Mouse (Mus musculus) monocyte, adult 5-6 weeks (primary cell): ENCODE data around the gene Shd. TPM values are rescaled to one million over a fixed set of nuclear protein-coding genes. Genes with fewer than 3 reads are reported as not detected.

Source experiments
- ATAC-seq: fragments of 153-309, 156-312 bp; replicated peaks from 2 replicates; pipeline ENCODE4 v1.8.0; 2017; ENCODE audit warnings: mild to moderate bottlenecking; ENCODE audit not compliant: low TSS enrichment, insufficient number of reproducible peaks, severe bottlenecking, poor library complexity, low FRiP score
- total RNA-seq: library from RNA; stranded (forward); fragments of 200-1000, 200-491, 200-594 nt; gene quantifications from 3 replicates; pipeline ENCODE4 v1.2.3, GENCODE M21; 2017

Shd gene
- total RNA-seq, 1 experiment from 2014 or later = not detected

DNA sequence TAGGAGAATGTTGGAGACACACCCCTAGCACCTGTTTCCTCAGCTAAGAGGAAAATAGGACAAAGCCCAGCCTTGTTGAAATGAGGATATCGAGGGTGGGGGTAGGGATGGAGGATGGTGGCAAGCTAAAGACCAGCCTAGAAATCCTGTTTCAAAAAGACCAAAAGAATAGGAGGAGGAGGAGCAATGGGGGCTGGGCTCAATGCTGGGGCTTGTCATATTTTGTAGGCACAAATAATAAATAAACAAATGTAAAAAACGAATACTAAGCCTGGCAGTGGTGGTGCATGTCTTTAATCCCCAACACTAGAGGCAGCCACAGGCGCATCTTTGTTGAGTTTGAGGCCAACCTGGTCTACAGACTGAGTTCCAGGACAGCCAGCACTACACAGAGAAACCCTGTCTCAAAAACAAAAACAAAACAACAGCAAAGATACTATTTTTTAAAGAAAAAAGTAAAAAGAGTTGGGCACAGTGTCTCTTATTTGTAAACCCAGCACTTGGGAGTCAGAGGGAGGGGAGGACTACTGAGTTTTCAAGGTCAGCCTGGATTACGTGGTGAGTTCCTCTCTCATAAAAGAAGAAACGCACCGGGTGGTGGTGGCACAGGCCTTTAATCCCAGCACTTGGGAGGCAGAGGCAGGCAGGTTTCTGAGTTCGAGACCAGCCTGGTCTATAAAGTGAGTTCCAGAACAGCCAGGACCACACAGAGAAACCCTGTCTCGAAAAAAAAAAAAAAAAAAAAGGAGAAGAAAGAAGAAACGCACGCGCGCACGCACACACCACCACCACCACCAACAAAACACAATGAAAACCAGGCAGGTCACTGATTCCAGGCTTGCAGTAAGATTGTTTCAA lies 12.3 kb upstream of the Shd start:
- ATAC-seq = no peak

DNA sequence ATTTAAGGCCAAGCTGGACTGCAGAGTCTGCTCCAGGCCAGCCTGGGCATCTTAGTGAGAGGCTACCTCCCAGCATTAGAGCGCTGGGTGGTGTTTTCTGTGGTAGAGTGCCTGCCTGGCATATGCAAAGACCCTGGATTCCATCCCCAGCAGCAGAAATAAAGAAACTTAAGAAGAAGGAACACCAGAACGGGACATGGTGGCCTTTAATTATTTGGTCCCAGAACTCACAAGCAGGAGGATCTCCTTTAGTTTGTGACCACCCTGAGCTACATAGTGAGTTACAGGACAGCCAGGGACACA lies 11.7 kb upstream of the Shd start:
- no peak for ATAC-seq

DNA sequence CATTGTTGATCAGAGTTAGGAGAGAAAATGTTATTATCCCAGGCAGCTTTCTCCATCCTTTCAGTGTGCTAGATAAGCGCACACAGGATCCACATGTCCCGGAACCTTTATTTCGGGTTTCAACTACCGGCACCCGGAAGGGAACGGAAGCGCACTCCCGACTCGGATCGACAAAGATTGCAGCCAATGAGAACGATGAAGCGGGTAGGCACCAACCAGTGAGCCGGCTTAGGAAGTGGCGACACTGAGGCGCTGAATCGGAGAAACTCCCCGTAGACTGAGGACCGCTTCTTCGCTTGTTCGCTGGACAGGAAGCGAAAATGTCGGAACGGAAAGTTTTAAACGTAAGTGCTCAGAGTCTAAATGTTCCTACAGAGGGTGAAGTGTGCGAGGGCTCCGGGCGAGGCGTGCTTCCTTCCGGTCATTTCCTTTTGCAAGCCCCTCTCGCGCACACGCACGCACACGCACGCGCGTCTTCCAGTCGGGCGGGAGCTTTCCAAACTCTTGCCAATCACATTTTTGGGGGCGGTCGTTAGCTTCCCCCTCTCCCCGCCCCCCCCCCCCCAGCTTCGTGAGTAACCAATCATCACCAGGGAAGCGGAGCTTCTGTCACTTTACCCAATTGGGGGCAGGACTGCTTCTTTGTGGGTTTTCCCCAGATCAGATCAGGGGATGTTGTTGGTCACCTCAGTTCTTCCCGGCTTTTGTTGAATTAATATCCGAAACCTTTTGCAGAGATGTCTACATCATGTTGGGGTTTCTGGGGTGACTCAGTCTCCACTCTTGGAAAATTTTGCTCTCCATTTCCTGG lies 11.1 kb upstream of the Shd start, which contains the start of gene Yju2:
Gene Yju2, plus strand, starts transcription at position 182 of the 811 bp plus-strand sequence.
- ATAC-seq = peak; percentile 84

DNA sequence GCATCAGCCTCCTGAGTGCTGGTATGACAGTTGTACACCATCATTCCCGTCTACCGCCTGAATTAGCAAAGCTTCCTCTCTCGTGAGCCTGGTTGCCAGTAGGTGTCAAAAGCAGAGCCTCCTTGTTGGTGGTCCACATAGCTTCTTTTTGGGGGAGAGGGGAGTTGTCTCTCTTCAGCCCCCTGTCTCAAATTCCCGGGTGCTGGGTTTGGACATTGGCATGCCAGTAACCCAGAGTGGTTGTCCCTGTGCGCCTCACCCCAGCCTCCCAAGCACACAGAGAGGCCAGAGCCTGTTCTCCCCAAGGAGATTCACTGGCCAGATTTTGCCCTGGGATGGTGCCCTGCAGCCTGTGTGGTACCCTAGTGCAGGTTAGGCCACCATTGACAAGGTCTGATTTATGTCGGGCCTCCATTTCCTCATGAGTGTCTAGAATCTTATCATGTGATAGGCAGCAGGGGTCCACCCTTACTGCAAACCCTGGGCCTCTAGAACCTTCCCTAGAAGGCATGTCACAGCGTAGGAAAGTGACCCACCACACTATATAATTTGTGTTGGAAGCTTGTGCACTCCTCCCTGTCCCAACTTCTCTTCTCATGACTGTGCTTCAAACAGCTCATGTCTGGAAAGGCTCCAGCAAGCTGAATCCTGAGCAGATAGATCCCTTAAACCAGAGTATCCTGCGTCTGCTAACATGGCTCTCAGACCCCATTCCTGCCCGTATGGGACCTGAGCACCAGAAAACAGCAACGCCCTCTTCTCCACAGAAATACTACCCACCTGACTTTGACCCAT lies 10.1 kb upstream of the Shd start:
- ATAC-seq = no peak

DNA sequence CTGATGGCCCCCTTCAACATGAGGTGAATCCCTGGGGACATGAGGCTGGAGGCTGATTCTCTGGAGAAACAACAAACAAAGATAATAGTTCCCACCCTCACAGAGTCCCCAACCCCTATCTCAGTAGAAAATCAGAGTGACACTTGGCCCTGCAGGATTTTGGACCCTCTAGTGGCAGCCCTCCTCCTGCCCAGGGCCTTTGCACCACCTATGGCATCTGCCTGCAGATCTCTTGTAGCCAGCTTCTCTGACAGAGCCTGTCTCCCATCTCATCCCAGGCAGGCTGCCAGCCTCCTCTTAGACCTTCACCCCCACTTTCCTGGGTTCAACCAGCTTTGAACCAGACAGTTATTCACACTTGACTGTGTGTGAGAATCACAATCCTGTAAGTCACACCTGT lies 9.5 kb upstream of the Shd start:
- ATAC-seq = no peak

DNA sequence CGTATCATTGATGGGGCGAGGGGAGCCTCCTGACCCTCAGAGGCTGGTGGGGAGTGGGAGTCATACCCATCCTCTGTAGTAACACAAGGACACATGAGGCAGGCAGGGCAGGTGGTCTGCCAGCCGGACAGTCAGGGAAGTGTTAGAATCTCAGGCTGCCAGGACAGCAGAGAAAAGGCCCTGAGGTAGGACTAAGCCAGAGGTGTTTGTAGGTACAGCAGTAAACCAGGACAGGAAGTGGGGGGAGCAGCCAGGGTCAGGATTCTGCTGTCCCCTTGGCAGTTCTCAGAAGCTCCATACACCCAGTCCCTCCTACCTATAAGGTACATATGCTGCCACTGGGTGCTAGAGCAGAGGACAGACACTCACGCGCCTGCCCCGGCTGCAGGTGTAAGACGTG lies 8.6 kb upstream of the Shd start:
- no peak for ATAC-seq

DNA sequence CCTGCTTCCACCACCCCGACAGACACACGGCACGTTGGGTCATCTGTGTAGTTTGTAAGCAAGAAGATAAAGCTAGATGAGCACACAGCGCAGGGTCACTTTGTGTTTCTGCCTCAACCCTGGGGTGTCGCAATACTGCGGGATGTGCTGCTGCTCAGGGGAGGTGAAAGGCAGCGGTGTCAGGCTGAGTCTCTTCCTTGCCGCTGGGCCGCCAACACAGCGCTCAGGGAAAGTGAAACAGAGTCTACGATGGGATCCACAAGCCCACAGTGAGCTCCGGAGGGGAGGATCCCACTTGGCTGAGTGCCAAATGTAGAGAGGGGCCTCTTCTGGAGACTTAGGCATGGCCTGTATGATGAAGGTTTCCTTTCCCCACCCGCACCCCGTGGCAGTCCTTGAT lies 7.1 kb upstream of the Shd start:
- ATAC-seq = no peak

DNA sequence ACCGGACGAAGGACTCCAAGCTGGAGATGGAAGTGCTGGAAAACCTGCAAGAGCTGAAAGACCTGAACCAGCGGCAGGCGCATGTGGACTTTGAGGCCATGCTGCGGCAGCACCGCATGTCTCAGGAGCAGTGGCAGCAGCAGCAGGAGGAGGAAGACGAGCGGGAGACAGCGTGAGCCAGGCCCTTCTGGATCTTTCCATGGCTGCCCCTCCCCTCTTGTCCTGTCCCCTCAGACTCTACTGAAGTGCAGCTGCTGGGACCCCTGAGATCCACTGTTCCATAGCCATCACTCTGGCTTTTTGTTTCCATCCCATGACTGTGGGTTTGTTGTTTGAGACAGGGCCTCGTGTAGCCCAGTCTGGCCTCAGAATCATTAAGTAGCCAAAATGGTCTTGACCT lies 5.8 kb upstream of the Shd start:
- no peak for ATAC-seq

DNA sequence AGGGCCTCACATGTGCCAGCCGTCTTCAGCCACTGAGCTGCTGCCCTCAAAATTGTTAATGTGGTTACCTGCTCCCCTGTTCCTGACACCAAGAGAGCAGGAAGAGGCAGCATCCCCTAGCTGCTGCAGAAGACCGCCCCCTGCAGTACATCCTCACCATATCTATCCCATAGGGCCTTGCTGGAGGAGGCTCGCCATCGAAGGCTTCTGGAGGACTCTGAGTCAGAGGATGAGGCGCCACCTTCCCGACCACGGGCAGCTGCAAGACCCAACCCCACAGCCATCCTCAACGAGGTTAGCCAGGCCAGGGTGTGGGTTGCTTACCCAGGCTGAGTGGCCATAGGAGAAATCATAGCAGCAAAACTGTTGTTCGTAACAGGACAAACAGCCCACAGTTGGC lies 5.3 kb upstream of the Shd start:
- no peak for ATAC-seq

DNA sequence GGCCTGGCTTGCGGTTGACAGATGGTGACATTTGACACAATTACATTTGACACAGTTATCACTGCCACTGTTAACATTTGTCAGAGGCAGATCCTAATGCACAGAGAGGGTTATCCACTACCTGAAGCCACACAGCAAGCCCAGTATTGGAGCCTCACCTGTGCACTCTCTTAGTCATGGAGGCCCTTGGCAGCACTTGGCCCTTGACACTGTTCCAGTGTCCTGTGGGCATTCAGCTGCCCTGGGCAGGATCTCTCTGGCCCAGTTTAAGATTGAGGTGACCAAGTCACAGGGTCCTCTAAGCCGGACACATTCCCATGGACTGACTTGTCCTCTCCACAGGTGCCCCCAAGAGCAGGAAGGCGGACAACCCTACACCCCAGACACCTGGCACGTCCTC lies 3.1 kb upstream of the Shd start:
- ATAC-seq = no peak

DNA sequence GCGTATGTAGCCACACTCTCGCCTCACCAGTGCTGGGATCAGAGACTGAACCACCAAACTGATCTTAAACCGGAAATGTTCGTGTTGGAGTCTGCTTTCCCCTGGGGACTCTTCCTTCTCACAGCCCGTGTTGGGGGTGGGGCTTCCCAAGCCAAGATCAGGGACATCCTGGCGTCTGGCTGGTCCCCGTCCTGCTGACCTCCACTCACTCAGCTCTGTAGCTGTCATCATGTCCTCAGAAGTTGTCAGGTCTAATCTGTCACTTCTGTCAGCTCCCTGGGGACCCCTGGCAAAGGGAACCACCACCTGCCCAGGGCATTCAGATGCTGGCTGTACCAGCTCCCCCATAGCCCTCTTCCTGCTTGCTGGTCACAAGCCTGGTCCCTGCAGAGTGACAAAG lies 2.1 kb upstream of the Shd start:
- ATAC-seq = no peak

DNA sequence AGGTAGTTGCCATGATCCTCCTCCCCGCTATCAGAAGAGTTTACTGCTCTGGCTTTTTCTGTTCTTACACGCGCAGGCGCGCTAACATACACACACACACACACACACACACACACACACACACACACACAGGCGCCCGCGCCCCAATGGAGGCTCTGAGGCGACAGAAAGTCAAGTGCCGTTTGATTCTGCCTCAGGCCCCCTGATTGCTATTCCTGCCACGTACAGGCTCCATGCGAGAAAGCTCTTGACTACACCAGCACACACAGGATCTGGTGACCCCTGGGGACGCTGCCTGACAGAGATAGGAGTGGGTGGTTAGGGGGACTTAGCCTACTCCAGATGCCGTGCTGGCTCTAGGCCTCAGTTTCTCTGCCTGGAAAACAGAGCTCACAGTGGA lies 707 bp upstream of the Shd start:
- no peak for ATAC-seq

DNA sequence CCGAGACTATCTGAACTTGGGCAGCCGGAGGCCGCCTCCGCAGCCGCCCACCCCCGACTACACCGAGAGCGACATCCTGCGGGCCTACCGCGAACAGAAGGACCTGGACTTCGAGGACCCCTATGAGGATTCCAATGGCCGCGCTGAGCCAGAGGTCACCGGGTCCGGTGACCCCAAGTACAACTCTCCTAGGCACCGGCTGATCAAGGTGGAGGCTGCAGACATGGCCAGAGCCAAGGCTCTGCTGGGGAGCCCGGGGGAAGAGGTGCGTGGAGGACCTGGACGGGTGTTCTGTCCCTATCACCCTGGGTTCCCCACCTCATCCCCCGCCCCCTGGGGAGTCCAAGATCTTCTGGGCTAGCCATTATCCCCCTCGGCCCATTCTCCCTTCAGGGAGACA lies 1.2 kb downstream of the Shd start:
- ATAC-seq = no peak

DNA sequence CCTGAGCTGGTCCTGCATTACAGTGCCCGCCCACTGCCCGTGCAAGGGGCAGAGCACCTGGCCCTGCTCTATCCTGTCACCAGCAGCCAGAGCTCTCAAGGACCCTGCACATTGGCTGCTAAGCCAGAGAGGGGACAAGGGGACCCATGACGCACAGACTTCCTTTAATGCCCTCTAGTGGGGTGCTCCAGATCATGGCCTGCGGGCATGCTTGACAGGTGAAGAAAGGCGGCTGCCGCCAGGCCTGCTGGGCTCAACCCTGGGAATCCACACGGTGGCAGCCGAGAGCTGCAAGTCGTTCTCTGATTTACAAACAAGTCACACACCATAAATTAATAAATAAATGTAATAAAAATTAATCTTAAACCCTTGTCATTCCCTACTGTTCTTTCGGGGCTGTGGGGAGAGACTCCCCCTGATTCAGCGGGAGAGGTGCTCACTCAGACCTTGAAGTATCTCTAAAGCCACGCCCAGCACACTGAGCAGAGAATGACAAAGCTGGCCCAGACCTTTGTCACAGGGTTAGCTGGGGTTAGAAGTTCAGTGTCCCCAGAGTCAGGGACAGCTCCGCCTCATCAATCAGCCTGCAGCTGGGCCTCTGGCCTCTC lies 6.1 kb downstream of the Shd start:
- ATAC-seq = peak; percentile 69; the same call in 1 of the 2 replicates

DNA sequence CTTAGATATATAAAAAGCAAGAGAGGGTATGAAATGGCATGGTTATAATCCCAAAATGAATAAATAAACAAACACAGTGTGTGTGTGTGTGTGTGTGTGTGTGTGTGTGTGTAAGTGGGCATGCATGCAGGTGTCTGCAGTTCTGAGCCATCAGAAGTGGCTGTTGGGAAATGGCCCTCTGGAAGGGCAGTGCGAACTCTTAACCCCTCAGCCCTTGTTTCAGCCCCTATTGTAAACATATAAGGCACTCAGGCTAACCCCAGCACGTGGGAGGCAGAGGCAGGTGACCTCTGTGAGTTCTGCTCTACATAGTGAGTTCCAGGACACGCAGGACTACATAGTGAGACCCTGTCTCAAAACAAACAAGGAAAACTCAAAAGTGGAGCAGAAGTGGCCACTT lies 7.0 kb downstream of the Shd start:
- ATAC-seq = no peak

DNA sequence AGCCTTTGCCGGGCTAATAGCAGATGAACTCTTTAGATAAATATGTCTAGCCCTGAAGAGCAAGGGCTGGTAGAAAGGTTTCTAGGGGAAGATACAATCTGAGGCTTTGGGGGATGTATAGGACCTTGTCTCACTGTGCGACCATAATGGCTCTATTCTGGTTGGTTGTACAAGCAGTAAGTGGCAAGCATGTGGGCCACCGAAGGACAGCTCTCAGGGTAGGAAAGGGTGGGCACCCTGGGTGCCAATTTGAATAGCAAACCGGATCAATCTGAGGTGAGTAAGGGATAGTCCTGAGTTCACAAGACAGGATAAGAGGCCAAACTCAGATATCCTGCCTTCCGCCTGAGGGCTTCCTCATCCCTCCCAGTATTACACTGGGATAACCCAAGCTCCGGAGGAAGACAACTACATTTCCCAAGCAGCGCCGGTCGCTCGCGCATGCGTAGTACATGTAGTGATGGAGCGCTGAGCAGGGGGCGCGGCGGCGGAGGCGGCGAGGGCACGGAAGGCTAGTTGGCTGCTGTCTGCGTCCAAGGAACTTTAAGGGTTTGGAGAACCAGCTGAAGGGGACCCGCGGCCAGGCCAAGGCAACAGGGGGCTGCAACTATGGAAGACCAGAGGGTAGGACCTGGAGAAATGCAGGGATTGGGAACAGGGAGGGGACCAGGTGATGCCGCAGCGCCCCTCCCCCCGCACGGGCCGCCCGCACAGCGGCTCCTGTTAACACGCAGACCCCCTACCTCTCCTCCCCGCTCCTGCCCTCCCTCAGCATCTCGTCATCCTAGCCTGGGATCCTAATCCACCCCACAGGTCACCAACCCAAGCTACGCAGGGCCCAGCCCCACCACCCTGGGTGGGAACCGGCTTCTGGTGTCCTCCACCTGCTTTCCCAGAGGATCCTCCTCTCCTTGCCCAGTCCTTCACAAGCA lies 16.0 kb downstream of the Shd start, which contains the start of gene Fsd1:
Gene Fsd1, plus strand, starts transcription at position 480 of the 932 bp plus-strand sequence.
- no peak for ATAC-seq

DNA sequence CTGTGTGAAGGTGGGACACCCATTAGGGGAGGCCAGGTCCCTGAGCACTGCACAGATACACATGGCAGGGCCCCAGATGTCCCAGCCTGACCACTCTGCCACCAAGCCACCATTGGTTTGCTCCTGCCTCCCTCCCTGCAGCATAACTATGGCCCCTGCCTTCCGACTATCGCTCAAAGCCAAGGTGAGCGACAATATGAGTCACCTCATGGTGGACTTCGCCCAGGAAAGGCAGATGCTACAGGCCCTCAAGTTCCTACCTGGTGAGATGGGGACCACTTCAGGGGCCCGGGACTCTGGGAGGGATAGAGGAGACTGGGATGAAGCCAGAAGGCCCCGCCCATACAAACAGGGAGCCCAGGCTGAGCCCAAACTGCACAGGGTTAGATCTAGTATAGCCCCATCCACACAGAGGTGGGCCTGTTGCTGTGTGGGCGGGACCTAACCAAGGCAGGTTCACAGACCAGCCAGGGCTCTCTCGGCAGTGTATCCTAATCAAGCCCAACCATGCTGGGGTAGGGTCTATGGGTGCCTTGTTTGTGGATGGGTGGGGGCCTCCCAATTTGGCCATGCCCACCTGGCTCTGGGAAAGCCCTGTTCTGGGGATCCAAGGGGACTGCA lies 20.1 kb downstream of the Shd start:
- no peak for ATAC-seq

DNA sequence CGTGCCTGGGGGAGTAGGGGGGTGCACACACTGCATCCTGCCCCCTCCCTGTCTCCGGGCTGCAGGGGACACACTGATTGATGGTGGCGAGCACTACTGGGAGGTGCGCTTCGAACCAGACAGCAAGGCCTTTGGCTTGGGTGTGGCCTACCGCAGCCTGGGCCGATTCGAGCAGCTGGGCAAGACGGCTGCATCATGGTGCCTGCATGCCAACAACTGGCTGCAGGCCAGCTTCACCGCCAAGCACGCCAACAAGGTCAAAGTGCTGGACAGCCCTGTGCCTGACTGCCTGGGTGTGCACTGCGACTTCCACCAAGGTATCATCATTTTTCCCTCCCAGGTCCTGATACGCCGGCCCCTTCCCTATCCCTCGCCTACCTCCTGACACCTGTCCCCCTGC lies 25.7 kb downstream of the Shd start:
- ATAC-seq = no peak
